Mouse (Mus musculus) embryonic fibroblast, embryonic 13.5 days (primary cell): Measurements from ENCODE around the gene Spred2.
"Not testable (repeated sequence)": the region's sequence is repeated elsewhere in the genome, so short reads cannot be mapped to it uniquely, and the experiment has no call there.

Source experiments
- CTCF ChIP-seq: IDR thresholded peaks from 2 replicates; pipeline ENCODE4 v1.5.1; 2011; ENCODE audit warnings: mild to moderate bottlenecking, control low read depth, low read length, moderate library complexity, borderline replicate concordance; ENCODE audit not compliant: insufficient read depth
- POLR2A ChIP-seq: IDR thresholded peaks from 2 replicates; pipeline ENCODE4 v1.6.1; 2011; ENCODE audit warnings: low read depth, mild to moderate bottlenecking, control low read depth, low read length, moderate library complexity

GRCm38 (mm10) chr11:20030973-20031372 lies 106.8 kb downstream of the Spred2 start:
- not testable (repeated sequence) for TF ChIP-seq CTCF, POLR2A
